Mouse (Mus musculus) MEL (cell line): ENCODE results near the gene Gm17490.

Experiments
- BHLHE40 ChIP-seq: IDR thresholded peaks from 2 replicates; pipeline ENCODE4 v1.6.1; 2012; ENCODE audit warnings: low read depth, mild to moderate bottlenecking, inconsistent platforms, low read length, improper control_type of control experiment, borderline replicate concordance
- CHD2 ChIP-seq: IDR thresholded peaks from 2 replicates; pipeline ENCODE4 v1.6.1; 2011; ENCODE audit warnings: low read length, improper control_type of control experiment
- CTCF ChIP-seq, 3 experiments: IDR thresholded peaks in 2 of 3; conservative IDR thresholded peaks in 1 of 3; 2 replicates each; pipeline ENCODE4 v1.5.1; 2011 to 2012; ENCODE audit warnings: low read length in 3 of 3, low read depth in 2 of 3, mild to moderate bottlenecking in 2 of 3, improper control_type of control experiment in 1 of 3, inconsistent platforms in 1 of 3, mixed read lengths in 1 of 3, moderate library complexity in 1 of 3; ENCODE audit not compliant: control insufficient read depth in 1 of 3, insufficient read depth in 1 of 3, poor library complexity in 1 of 3, severe bottlenecking in 1 of 3
- E2F4 ChIP-seq: IDR thresholded peaks from 2 replicates; pipeline ENCODE4 v1.6.1; 2011; ENCODE audit warnings: low read depth, low read length, improper control_type of control experiment, borderline replicate concordance
- ELF1 ChIP-seq: IDR thresholded peaks from 2 replicates; pipeline ENCODE4 v1.6.1; 2014; ENCODE audit warnings: low read depth, mild to moderate bottlenecking, inconsistent platforms, low read length, improper control_type of control experiment, moderate library complexity
- EP300 ChIP-seq, 2 experiments: IDR thresholded peaks; 2 replicates each; pipeline ENCODE4 v1.6.1; 2011; ENCODE audit warnings: improper control_type of control experiment in 2 of 2, low read length in 2 of 2, low read depth in 1 of 2, mild to moderate bottlenecking in 1 of 2
- POLR2A ChIP-seq, 2 experiments: IDR thresholded peaks; 2 replicates each; pipeline ENCODE4 v1.6.1; 2011 to 2012; ENCODE audit warnings: low read length in 2 of 2, mild to moderate bottlenecking in 2 of 2, control low read depth in 1 of 2, improper control_type of control experiment in 1 of 2, low read depth in 1 of 2, moderate library complexity in 1 of 2; ENCODE audit not compliant: control insufficient read depth in 1 of 2, insufficient read depth in 1 of 2, poor library complexity in 1 of 2
- TAL1 ChIP-seq: IDR thresholded peaks from 2 replicates; pipeline ENCODE4 v1.6.1; 2012; ENCODE audit warnings: mild to moderate bottlenecking, inconsistent platforms, low read length, moderate library complexity, mixed read lengths
- TBP ChIP-seq: IDR thresholded peaks from 2 replicates; pipeline ENCODE4 v1.8.0; 2011; ENCODE audit warnings: low read depth, low read length, improper control_type of control experiment
- ZC3H11A ChIP-seq: IDR thresholded peaks from 2 replicates; pipeline ENCODE4 v1.6.1; 2012; ENCODE audit warnings: low read depth, mild to moderate bottlenecking, inconsistent platforms, low read length, improper control_type of control experiment
- ZNF384 ChIP-seq: IDR thresholded peaks from 2 replicates; pipeline ENCODE4 v1.6.1; 2012; ENCODE audit warnings: low read depth, mild to moderate bottlenecking, inconsistent platforms, low read length, improper control_type of control experiment

DNA sequence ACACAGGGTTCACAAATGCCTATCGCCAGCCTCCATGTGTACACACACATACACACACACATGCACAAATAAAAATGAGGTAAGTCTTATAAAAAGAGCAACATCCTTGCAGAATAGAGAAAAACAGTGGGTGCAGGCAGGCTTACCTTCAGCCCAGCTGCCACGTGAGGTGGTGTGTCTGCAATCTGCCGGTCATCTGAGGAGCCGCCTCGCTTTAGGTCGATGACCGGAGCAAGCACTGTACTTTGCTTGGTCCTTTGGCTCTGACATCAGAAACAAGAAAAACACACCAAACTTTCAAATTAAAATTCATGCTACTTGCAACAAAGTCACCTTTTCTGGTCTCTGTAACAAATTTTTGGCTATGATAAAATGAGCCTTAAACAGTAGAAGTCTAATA lies 28.2 kb downstream of the Gm17490 start:
- TF ChIP-seq CTCF (IDR thresholded peaks at IDR 0.05 in 2 of 3, conservative IDR thresholded peaks at IDR 0.05 in 1 of 3; ENCODE audit: control insufficient read depth in 1 of 3, insufficient read depth in 1 of 3, low read depth in 2 of 3, low read length in 3 of 3, poor library complexity in 1 of 3, severe bottlenecking in 1 of 3) (no peak), ELF1 (no peak), EP300 (IDR thresholded peaks at IDR 0.05; ENCODE audit: low read depth in 1 of 2, low read length in 2 of 2) (no peak), ZNF384 (no peak), ZC3H11A (no peak), BHLHE40 (no peak), POLR2A (IDR thresholded peaks at IDR 0.05; ENCODE audit: control insufficient read depth in 1 of 2, insufficient read depth in 1 of 2, low read depth in 1 of 2, low read length in 2 of 2, poor library complexity in 1 of 2) (no peak), TBP (no peak), CHD2 (no peak), TAL1 (no peak), E2F4 (no peak)
